Mouse (Mus musculus) monocyte, adult 2 months (primary cell): ENCODE data around the gene Fam234a.
A peak's percentile ranks its signal among the peaks of the same experiment; 100 is the strongest.
"Not testable (repeated sequence)": the region's sequence is repeated elsewhere in the genome, so short reads cannot be mapped to it uniquely, and the experiment has no call there.

Experiments used
- DNase-seq, 2 experiments: peaks; one replicate each; pipeline ENCODE4 v3.0.0; 2022; ENCODE audit warnings: low spot score in 2 of 2, low read depth in 1 of 2

Gene Fam234a

GRCm38 (mm10) chr17:26244101-26244841 lies at the start of gene Fam234a:
Fam234a (minus strand) TSS chr17:26244242.
- DNase-seq: peak; percentile 68 to 81

GRCm38 (mm10) chr17:26289475-26289874 lies 45.4 kb upstream of the Fam234a start:
- no peak for DNase-seq

- no peak for DNase-seq
These were observed 42.3 kb upstream of the Fam234a start for GRCm38 (mm10) chr17:26286199-26286955.

DNA sequence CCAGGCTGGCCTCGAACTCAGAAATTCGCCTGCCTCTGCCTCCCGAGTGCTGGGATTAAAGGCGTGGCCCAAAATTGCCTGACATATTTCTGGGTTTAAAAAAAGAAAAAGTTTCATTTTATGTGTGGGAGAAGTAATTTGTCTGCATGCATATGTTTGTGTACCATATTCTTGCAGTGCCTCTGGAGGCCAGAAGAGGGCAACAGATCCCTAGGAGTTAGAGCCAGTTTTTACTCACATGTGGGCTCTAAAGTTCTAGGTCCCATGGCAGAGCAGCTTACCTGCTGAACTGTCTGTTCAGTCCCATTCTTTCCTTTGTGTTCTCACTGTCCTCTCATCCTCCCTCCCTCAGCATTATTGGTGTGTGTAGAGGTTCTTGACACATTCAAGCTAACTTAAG lies 32.7 kb upstream of the Fam234a start:
- DNase-seq: no peak

GRCm38 (mm10) chr17:26275933-26276332 lies 31.9 kb upstream of the Fam234a start:
- no peak for DNase-seq

DNA sequence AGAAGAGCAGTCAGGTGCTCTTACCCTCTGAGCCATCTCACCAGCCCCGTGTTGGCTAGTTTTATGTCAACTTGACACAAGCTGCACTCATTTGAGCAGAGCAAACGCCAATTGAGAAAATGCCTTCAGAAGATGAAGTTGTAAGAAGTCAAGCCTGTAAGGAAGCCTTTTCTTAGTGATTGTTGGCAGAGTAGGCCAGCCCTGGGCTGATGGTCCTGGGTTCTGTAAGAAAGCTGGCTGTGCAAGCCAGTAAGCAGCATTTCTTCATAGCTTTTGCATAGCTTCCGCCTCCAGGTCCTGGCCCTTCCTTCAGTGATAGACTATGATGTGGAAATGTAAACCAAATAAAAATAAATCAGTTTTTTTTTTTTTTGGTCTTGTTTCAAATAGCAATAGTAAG lies 28.5 kb upstream of the Fam234a start:
- no peak for DNase-seq

DNA sequence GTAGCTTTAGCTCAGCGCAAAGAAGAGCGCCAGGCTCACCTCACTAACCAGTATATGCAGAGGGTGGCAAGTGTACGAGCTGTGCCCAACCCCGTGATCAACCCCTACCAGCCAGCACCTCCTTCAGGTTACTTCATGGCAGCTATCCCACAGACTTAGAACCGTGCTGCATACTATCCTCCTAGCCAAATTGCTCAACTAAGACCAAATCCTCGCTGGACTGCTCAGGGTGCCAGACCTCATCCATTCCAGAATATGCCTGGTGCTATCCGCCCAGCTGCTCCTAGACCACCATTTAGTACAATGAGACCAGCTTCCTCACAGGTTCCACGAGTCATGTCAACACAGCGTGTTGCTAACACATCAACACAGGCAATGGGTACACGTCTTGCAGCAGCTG lies 25.5 kb upstream of the Fam234a start:
- DNase-seq: not testable (repeated sequence)

DNA sequence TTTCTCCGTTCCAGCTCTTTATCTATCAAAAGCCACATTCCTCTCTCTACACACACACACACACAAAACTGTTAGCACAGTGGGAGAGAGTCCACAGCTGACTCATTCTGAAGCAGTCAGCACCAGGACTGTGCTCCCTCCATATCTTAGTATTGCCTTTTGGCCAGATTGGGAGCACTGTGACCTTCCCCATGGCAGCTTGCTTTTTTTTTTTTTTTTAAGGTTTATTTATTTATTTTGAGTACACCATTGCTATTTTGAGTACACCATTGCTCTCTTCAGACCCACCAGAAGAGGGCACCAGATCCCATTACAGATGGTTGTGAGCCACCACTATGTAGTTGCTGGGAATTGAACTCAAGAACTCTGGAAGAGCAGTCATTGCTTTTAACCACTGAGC lies 24.8 kb upstream of the Fam234a start:
- DNase-seq: no peak

DNA sequence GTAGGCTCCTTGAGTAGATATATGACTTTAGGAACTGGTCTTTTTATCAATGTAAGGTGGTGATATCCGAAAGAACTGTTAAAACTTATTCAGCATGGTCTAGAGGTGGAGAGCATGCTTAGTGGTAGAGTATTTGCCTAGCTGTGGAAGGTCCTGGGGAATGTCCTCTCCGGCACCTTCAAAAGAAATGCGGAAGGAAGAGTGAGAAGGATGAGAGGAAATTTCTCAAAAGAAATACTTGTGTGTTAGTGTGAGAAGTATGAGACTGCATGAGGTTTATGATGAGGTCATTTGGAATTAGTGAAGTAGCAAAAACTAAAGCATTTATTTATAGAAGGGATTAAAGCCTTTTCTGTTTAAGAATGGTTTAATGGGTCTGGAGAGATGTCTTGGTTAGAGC lies 18.3 kb upstream of the Fam234a start:
- no peak for DNase-seq

DNA sequence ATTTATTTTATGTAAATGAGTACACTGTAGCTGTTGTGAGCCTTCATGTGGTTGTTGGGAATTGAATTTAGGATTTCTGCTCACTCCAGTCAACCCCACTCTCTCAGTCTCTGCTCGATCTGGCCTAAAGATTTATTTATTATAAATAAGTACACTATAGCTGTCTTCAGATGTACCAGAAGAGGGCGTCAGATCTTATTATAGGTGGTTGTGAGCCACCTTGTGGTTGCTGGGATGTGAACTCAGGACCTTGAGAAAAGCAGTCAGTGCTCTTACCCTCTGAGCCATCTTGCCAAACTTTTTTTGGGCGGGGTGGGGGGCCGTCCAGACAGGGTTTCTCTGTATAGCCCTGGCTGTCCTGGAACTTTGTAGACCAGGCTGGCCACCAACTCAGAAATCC lies 17.8 kb upstream of the Fam234a start:
- no peak for DNase-seq

- DNase-seq: no peak
These were observed 11.3 kb upstream of the Fam234a start for GRCm38 (mm10) chr17:26255313-26255712.

DNA sequence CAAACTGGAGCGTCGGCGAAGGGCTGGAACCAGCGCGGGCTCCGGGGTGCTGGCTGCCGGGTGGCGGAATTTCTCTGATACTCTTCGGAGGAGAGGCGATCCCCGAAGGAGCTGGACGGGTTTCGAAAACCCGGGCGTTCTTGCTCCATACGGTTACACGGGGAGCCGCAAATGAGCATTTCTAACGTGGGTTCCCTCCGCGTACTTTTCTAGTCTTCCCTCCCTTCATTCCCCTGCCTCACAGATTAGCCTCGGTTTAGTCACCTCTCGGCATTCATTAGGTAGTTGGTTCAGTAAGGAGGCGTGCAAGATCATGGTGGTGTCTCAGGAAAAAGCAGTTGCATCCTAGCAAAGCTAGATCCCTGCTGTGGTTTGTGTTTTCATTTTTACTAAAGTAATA lies 9.4 kb upstream of the Fam234a start:
- DNase-seq: no peak

GRCm38 (mm10) chr17:26252539-26253251 lies 8.7 kb upstream of the Fam234a start, which contains the start of gene Luc7l:
Luc7l (plus strand) TSS chr17:26252896.
- peak; percentile 75 to 79 for DNase-seq

DNA sequence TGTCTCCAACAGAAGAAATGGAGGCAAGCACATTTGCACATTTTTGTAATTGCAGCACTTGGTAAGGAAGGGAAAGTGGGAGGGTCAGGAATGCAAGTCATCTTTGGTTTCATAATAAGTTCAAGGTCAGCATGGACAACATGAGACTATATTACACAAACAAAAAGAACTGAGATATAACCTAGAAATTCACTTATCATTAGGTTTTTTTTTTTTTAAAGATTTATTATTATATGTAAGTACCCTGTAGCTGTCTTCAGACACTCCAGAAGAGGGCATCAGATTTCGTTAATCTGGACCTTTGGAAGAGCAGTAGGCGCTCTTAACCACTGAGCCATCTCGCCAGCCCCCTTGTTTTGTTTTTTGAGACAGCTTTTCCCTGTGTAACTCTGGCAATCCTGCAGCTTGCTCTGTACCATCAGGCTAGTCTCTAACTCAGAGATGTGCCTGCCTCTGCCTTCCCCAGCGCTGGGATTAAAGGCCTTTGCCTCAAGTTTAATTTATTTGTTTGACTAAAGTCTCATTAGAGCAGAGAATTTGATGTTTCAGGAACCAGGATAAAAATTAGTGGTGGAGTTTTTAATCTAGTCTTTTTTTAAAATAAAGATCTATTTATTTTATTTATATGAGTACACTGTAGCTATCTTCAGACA lies 8.0 kb upstream of the Fam234a start:
- no peak for DNase-seq

GRCm38 (mm10) chr17:26243471-26244100 lies 456 bp downstream of the Fam234a start:
- DNase-seq: peak; percentile 54 to 83

GRCm38 (mm10) chr17:26240990-26241389 lies 3.1 kb downstream of the Fam234a start:
- no peak for DNase-seq

DNA sequence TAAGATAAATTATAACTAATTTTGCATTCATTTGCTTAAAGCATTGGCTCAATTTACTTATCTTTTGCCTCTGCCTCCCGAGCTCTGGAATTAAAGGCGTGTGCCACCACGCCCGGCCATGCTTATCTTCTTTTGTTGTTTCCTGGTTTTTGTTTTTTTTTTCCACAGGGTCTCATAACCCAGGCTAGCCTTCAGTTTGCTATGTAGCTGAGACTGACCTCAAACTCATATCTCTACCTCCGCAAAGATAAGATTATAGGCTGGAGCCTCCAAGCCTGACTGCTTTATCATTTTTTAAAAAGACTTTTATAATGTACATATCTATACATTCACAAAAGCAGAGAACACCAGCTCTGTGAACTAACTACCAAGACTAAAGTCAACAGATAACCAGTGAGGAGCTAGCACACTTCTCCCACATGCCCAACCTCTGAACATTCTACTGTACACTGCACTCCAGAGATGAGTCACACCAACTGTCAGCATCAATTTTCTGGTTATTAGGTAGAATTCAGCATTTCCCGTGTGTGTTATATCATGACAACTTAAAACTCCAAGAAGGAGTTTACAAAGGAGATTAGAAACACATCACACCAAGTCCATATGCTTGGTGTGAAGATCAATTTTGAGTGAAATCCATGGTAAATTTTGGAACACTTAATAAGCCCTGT lies 3.8 kb downstream of the Fam234a start:
- no peak for DNase-seq

DNA sequence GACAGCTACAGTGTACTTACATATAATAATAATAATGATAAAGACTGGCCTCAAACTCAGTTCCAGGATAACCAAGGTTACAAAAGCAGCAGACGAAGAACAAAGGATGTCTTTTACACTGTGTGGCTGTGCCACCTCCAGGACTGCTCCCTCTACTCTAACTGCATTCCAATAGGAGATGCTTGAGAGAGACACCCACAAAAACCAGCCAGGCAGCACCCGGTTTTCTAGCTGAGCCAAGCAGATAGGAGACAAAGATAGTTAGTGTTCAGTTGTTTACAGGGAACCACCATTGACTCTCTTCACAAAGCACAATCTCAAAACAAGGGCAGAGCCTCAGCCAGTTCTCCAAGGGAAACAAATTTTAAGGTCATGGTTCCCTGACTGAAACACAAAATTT lies 4.5 kb downstream of the Fam234a start:
- no peak for DNase-seq

GRCm38 (mm10) chr17:26237667-26238066 lies 6.4 kb downstream of the Fam234a start:
- no peak for DNase-seq

DNA sequence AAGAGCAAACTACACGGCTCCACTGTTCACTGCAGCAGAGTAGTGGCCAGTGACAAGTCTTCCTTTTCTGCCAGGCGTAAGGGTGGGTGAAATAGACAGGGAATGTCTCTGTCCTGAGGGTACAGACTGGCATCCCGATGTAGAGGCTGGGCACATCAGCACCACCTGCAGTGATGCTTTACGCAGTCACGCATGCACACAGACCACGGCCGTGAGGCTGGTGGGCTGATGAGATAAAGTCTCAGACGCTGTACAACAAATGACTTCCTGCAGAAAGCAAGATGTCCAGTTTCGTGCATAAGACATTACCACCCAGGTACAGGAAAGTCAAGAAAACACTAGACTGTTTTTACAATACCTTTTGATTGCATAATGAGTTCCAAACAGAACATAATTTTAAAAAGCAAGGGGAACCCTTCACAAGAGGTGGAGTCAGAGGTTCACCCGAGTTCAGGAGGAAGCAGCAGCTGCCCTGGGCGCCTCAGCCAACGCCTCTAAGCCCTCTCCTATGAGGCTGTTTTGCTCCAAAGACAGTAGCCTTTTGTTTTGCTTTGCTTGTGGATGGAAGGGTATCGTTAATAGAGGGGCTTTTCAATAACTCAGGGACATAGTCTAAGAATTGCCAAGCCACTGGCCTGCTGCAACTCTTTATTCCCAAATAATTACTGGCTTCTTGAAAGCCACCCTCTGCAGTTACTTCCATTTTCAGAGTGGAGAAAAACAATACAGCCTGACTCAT lies 8.8 kb downstream of the Fam234a start:
- no peak for DNase-seq
